Mouse (Mus musculus) limb, embryonic 15.5 days (tissue): ENCODE measurements at regions not wholly inside any gene's neighbourhood (a gene's known extent, or its start where the extent isn't known, plus 50 kb on each side); places are given as distances from the start of the nearest gene placed in this dataset.

Experiments
- ATAC-seq: fragments of 200-750 bp; cut with Nextera tagmentation; 2 replicates; pipeline ENCODE4 v1.8.0; 2017; ENCODE audit warnings: low read depth, moderate TSS enrichment; ENCODE audit not compliant: insufficient number of reproducible peaks, low FRiP score, low TSS enrichment
- H3K27ac ChIP-seq: fragments of 300-500 bp; sonication (generic); 2 replicates; pipeline ENCODE4 v1.5.1; 2015; ENCODE audit warnings: moderate library complexity, mild to moderate bottlenecking, inconsistent platforms
- H3K27me3 ChIP-seq: fragments of 300-500 bp; sonication (generic); 2 replicates; pipeline ENCODE4 v1.6.1; 2015; ENCODE audit warnings: inconsistent platforms
- H3K36me3 ChIP-seq: fragments of 300-500 bp; sonication (generic); 2 replicates; pipeline ENCODE4 v1.6.1; 2015; ENCODE audit warnings: inconsistent platforms
- H3K4me1 ChIP-seq: fragments of 300-500 bp; sonication (generic); 2 replicates; pipeline ENCODE4 v1.6.1; 2015; ENCODE audit warnings: inconsistent platforms
- H3K4me2 ChIP-seq: fragments of 300-500 bp; sonication (generic); 2 replicates; pipeline ENCODE4 v1.6.1; 2015; ENCODE audit warnings: mild to moderate bottlenecking, inconsistent platforms
- H3K4me3 ChIP-seq: fragments of 300-500 bp; sonication (generic); 2 replicates; pipeline ENCODE4 v1.5.1; 2015; ENCODE audit warnings: mild to moderate bottlenecking, inconsistent platforms
- H3K9ac ChIP-seq: fragments of 300-500 bp; sonication (generic); 2 replicates; pipeline ENCODE4 v1.6.1; 2015; ENCODE audit warnings: inconsistent platforms
- H3K9me3 ChIP-seq: fragments of 300-500 bp; sonication (generic); 2 replicates; pipeline ENCODE4 v1.6.1; 2016; ENCODE audit warnings: inconsistent platforms
- WGBS: fragments of 180-500 bp; shearing (Covaris S2); methylation state at CpG from one replicate; pipeline ENCODE4 v1.1.7; 2015; 5-methylcytosine and 5-hydroxymethylcytosine counted together

DNA sequence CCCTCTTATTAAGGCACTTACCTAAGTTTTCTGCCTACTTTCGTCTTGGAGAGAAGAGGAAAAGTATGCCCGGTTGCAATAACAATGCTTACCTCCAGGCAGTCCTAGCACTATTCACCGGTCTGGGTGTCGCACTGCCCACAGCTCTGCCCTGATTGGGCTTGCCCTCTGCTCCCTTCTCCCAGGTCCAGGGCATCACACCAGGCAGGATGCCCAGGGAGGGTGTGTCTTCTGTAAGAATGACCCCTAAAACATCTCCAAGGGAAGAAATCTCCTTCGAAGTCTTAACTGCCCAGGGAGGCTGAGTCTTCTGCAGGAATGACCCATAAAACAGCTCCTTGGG is 49.9 kb upstream of the Cdh5 start:
- H3K9ac ChIP-seq, result no peak overlapping the region
- no peaks in the 10 kb centered on the region for H3K36me3 ChIP-seq
- no peaks in the 10 kb centered on the region for H3K27me3 ChIP-seq
- peaks cover 19% of the 10 kb centered on the region for H3K4me1 ChIP-seq
- no peak for ATAC-seq
- no peak overlapping the region for H3K4me2 ChIP-seq
- 0 out of 2 replicates have a peak overlapping the region, but pooled peaks have one; percentile 9 for H3K27ac ChIP-seq
- no peaks in the 10 kb centered on the region for H3K9me3 ChIP-seq
- H3K4me3 ChIP-seq, result no peak overlapping the region
- WGBS, result 34% methylated on average over 5 of the region's 5 CpGs
